Mouse (Mus musculus) 416B (cell line): ENCODE data around the gene Ptprt.

Source experiments
- DNase-seq: peaks from one replicate; pipeline ENCODE4 v3.0.0; 2011; ENCODE audit warnings: low read depth

Gene Ptprt

DNA sequence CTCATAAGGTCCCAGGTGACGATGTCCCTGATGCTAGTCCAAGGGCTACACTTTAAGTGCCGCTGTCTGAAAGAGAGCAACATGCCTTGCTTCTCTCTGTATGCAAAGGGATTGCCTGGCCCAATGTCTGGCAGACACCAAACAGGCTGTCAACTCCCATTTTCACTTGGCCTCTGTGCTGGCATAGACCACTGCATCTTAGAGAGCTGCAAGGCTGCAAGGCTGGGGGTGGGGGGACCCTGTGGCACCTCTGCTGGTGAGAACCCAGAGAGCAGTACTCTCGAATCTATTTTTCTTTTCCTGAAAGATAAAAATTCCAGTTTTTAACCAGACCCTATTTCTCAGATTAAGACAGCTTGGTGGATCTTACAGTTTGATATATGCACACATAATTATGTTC lies 69.6 kb downstream of the Ptprt start:
- DNase-seq = no peak

DNA sequence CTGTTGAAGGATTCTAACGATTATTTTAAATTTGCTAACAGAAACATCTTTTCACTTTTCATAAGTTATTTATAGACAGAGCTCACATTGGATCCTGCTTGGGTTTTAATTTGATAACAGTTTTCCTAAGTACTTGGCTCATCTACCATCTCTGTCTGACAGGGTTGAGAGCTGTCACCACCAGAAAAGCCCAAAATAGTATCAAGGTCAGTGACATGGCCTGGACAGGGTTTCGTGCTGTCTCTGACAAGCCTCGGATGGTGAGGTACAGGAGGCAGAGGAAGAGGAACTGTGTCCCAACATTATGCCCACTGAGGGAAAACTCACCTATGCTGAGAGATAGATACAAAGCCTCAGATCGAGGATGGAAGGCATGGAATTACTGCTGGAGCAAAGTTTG lies 79.3 kb downstream of the Ptprt start:
- DNase-seq = no peak

DNA sequence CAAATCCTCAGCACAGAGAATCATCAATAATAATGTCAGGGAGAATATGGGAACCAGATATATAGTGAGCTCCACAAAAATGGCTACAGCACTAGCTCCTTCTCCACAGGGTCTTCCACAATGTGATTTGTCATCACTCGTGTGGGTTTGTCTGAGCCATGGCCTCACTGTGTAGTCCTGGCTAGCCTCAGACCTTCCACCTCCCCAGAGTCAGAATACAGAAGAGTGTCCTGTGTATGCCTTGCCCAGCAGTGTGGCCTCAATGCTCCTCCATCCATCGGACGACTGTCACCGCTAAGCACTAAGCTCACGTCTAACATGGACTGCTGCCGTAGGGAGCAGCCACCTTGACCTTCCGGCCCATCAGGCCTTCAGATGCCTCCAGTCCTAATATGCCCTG lies 83.1 kb downstream of the Ptprt start:
- no peak for DNase-seq

DNA sequence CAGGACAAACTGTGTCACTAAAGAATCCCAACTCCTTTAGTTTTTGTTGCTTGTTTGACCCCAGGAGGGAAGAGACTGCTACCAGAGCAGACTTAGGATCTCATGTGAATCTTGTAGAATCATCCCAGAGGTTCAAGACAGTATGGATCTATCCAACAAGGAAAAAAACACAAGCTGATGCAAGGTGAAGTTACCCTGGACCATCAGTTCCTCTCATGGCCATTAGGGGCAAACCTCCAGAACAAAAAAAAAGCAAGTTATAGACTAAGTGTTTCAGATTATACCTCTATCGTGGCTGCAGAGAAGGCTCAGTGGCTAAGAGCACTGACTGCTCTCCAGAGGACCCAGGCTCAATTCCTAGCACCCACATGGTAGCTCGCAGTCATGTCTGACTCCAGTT lies 88.1 kb downstream of the Ptprt start:
- DNase-seq = no peak

DNA sequence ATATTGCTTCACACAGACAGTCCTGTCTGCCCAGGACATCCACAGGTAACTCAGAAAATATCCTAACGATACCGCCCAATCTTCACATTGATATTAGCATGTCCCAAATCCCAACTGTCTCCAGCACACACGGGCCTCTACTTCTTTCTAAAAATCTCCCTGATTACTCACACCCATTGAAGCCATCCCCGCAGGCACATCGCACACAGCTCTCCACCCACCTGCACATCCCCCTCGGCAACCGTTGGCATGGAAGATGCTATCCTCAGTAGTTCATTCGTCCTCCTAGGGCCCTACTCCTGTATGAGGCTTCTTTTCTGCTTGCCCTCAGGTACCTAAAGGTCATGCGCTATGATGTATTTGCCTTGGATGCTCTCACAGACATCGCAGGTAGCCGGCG lies 89.9 kb downstream of the Ptprt start:
- DNase-seq = no peak

DNA sequence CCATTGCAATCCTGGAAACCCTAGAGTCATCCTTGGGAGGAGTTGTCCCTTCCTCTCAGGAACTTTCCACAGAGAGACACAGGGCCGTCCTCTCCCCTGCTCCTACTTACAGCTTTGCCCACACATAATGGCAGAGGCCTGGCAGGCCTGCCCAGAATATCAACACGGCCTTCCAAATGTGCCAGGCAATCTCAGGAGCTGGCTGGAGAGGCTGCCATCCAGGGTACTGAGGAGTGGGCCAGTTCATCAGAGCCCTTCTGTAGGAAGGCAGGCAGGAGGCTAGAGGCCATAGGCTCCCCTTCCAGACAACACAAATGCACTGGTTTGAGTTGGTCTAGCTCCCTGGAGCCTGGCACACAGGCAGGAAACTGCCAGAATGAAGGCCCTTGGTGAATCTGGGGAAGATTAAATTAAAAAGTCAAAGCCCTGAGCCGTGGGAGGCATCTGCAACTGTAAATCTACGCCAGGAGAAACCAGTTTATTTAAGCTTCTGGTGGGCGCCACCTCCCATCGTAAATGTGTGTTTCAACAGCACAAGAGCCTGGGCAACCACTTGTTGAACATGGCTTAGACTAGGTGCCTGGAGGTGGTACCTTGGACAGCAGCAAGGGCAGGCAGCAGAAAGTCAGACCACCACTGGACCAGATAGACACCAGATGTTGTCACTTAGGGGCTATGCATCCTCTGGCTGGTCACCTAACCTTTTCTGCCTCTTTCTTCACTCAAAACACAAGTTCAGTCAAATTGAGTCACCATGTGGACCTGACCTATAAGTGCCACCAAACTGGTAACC lies 92.4 kb downstream of the Ptprt start:
- no peak for DNase-seq

DNA sequence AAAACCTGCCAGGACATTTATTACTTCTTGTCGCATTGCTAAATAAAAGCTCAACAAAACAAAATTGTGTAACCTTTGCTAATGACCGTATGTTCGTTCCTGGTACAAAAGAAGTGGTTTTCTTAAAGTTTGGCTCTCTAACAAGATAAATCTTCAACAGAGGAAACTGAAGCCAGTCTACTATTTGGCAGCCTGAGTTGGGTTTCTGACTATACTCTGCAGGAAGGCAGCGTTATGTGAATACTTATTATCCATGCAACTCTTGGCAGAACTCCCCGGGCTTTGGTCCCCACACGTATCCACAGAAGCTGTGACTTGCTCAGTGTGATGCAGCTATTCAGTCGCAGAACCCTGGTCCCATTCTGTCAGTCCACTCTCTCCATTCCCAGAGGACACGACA lies 112.6 kb downstream of the Ptprt start:
- DNase-seq = no peak

DNA sequence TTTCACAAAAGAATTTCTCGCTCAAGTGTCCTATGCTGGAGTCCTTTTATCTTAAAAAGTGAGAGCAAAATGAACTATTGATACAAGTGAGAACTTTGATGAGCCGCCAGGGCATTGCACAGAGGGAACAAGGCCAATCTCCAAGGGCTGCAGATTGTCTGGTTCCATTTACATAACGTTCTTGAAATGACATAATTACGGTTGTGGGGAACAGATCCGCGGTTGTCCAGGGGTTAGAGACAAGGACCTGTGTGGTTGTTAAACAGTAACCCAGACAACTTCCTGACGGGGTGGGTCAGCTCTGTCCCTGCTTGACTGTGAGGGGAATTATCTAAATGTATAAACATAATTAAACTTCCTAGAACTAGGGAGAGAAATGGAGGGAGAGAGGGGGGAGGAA lies 129.3 kb downstream of the Ptprt start:
- no peak for DNase-seq

DNA sequence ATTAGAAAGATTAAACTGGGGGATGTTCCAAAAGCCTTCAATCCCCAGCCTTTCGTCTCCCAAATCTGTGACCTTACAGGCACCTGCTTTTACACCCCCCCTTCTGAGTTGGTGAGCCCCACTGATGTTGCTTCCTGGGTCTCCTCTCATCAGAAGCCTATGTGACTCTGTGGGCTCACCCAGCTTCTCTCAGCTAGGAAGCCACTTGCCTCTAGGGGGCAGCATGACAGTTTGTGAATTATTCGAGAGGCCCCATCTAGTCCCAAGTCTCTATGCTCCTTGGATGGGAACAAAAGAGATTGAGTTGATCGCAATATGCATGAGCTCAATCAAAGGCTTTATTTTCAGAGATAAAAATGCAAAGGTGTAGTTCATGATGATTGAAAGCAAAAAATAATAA lies 132.0 kb downstream of the Ptprt start:
- DNase-seq = no peak

DNA sequence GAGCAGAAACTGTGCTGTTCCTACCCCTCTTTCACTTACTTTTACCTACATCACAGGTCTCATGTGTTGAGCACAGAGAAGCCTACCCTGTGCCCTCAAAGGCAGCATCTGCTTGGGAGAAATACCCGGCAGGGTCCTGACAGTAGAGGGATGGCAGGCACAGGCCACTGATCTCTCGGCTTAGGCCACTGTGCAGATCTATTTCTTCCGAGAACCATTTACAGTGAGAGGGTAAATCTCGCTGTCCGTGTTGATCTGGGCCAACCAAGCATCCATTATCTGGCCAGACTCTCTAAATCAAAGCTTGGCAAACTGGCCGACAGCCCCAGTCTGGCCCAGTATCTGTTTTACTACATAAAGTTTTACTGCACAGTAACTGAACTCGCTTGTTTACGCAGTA lies 145.0 kb downstream of the Ptprt start:
- no peak for DNase-seq

DNA sequence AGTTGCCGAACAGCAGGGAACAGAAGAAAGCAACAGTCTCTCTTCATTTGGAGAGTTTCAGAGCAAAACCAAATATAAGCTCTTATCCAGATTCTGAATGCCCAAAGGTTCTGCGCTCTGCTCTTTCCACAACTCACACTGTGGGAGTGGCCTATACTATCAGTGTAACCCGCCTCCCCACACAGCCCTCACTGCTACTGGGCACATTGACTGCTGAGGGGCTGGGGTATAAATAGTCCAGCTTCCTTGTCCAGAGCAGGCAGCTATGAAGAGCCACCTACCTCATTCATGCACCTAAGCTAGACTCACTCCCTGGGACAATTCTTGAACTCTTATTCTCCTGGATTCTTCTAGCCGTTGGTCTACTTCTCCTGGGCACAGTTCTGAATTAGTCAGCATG lies 147.9 kb downstream of the Ptprt start:
- DNase-seq = no peak

DNA sequence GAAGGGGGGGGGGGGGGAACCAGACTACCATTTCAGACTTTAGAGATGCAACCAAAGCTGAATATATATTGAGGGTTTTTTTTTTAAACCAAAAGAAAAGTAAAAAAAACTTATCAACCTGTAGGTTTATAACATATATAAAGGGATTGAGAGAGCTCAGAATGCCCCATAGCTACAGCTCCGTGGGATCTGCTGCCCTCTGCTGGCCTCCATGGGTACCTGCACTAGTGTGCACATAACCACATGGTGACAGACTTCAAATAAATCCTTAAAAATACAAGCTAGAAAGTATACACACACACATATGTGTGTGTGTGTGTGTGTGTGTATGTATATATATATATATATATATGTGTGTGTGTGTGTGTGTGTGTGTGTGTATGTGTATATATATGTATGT lies 148.9 kb downstream of the Ptprt start:
- no peak for DNase-seq

DNA sequence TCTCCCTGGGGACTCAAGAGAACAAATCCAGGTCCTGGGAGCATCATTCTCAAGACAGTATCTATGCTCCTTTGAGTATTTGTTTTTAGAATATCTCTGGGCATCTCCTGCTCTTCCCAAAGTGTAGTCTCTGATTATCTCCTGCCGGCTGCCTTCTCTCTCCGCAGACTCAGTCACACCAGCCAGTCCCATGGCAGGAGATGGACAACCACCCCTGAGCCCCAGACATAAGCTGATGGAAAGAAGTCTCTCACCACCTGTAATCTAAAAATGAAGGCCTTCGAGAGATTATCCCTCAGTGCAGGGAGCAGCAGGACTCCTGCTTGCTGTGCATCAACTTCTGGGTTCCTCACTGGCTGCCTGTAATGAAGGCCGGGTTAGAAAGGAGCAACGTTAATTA lies 151.9 kb downstream of the Ptprt start:
- DNase-seq = no peak

DNA sequence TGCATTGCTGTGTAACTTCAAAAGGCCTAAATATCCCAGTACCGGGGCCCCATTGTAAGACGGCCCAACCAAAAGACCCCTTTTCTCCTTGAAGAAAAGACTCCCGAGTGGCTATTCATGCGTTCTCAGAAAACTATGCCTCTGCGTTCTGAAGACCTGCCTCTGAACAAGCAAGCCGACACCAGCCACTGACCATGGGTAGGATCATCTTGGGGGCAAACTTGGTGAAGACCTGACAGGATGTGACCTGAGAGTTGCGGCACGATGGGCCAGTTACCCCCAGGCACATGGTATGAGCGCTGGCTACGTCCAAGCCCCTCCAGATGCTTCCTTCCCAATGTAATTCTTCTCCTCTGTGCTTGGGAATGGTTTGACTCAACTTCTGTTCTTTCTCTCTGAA lies 153.3 kb downstream of the Ptprt start:
- no peak for DNase-seq

DNA sequence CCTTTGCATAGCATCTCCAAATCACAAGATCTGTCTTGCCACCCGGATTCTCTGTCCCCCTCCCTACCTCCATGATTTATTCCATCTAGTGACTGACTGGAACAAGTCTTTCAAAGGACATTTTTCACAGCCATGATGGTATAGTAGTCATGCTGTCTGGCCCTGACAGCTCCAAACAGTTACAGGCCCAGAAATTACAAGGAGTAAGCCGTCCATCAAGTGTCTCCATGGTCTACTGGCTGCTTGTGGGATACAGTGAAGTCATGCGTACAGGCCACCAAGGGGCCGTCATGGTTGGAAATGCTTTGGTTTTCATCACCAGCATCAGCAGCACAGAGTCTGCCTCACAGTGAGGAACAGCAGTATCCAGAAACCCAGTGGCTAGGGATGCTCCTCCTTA lies 156.1 kb downstream of the Ptprt start:
- no peak for DNase-seq

DNA sequence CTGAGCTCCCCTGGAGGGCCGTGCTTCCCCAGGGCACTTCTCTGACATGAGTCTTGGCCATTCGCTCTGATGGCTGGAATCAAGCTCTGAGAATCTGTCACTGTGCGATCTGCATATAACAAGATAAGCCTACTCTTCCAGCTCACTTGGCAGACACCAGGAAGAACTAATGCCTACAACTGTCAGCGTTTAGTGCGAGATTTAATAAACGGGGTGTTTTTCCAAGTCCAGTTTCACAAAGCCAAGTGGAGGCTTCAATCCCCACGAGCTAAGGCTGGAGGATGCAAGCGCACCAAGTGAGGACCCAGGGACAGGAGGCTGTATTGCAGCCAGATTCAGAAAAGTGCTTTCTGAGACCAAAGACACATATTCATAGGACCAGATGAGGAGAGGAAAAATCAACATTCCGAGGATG lies 161.4 kb downstream of the Ptprt start:
- DNase-seq = no peak

DNA sequence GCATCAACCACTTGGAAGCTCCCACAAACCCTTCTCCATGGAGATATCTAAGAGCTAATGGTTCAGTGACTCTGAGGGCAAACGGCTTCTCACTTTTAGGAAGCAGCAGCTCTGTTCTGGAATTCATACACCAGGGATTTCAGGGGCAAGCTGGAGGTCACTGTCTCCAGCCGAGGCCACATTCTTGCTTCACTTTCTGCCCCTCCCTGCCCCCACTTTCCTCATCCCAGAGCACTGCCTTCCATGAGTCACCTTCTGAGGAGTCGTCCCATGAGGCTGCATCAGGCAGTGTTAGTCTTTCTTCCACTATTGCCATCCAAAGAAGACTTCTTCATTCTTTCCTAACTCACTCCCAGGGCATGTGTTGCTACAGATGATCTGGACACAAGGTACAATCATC lies 162.8 kb downstream of the Ptprt start:
- DNase-seq = no peak

DNA sequence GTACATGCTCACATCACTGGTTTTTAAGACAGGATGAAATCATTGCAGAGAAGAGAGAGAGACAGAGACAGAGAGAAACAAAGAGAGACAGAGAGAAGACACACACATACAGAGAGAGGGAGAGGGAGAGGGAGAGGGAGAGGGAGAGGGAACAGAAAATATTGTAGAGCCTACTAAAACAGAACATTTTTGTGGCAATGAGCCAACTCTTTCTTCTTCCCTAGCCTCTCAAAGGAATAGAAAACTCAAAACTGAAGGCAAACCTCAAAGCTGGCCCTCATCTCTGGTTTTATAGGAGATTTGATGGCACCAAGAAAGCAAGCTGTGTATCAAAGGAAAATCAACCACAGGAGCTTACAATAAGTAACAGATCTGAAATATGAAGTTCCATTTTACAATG lies 176.9 kb downstream of the Ptprt start:
- no peak for DNase-seq

DNA sequence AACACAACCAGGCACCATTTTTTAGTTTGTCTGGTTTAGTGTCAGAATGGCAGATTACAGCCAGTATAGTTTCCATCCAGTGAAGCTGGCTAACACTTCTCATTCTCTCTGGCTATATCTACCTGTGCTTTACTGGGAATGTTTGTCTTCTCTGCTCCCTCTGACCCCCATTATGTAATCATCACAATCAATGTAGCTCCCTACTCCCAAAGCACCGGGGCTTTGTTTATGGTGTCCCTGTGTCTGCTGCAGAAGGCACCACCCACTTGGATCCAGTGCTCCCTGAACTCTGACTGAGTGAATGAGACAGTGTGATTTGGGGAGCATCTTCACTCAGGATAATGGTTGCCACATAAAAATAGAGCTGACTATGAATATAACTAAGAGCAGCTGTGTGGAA lies 217.8 kb downstream of the Ptprt start:
- DNase-seq = no peak

DNA sequence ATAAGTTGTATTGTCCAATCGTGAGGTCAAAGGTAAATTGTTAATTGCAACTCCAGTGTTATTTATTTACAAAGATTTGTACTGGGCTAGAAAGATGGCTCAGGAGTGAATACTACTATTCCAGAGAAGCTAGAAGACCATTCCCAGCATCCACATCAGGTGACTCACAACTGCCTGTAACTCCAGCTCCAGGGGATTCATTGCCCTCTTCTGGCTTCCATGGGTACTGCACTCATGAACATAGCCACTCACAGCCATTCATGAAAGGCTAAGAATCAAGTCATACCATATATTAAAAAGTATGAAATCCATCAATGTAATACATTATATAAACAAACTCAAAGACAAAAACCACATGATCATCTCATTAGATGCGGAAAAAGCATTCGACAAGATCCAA lies 224.3 kb downstream of the Ptprt start:
- no peak for DNase-seq

DNA sequence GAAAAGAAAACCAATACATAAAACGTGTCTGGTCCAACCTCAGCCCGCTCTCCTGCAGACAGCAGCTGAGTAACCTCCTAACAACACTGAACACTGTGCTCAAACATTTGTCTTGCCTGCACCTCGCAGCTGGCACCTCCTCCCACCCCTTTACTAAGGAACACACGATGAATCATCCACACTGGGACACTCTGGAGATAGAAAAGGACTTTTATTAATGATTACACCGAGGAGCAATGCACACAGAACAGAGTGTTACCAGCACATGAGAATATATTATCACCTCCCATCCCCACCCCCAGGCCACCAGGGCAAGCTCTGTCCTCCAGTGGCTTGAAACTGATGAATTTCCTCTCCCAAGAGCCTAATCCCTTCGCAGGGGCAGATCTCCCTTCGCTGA lies 230.8 kb downstream of the Ptprt start:
- DNase-seq = no peak

DNA sequence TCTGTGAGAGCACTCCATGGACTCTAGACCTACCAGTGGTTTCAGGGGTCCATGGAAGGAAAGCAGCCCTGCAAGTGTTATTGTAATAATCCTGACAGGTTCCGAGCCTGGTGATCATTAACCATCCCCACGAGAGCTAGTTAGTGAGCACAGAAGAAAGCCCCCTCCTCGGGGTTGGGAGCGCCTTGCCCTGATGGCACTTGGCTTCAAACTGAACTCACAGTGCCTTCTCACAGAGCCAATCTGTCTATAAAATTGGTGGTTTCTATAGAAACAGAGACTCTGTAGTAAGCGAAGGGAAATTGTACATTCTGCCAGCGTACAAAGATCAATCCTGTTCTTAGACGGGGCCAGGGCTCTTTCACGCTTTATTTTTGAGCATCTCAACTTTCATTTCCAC lies 234.8 kb downstream of the Ptprt start:
- no peak for DNase-seq

DNA sequence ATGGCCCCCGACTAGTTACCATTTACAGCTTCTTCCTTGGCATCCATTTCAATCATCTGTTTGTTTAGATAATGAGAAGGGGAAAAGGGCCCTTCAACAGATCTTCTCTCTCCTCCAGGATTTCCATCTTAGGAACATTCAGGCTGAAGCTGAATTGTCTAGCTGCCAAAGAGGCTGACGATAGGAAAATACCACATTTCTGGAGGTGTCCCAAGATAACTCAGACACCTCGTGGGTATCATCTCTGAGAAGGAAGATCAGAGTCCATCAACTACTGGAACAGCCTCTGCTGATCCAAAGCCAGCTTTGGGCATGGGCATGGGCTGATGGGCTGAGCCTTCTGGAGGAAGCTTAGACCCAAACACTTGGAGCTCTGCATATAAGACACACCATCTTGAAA lies 242.8 kb downstream of the Ptprt start:
- no peak for DNase-seq

DNA sequence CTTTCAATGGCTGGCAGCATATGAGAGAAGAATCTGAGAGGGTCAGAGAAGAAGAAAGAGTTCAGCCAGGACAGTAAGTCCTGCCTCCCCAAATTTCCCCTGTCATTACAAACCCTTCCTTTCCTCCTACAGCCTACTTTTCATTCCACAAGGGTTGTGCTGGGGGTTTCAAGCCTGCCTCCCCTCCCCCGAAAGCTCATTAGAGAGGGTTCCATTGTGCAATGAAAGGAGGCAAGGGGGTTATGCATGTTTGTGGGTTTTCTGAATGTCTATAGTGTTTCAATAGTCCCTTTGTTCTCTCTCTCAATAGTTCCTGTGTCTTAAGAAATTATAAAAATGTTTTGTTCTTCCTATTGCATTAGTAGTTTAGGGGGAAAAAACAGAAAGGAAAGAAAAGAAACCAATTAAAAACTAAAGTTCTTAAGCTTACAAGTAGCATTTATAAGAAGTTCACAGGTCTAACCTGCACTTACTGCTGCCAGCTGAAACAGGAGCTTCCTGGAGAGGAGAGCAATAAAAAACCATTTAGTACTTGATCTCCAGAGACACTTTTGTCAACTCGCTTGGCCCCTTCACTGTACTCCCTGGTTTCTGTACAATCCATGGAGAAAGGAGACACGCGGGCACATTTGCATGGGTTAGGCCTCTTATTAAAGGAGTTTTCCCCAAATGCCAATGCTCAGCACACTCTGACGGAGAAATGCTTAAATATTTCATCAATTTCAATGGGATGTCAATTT lies 247.7 kb downstream of the Ptprt start:
- no peak for DNase-seq
